Mouse (Mus musculus) liver, embryonic 14.5 days (tissue): Measurements from ENCODE around the gene Lzts2.

Experiments used
- CTCF ChIP-seq: IDR thresholded peaks from 2 replicates; pipeline ENCODE4 v1.5.1; 2016; ENCODE audit warnings: antibody characterized with exemption, low read depth, control low read depth
- EP300 ChIP-seq: IDR thresholded peaks from 2 replicates; pipeline ENCODE4 v1.6.1; 2016; ENCODE audit warnings: antibody characterized with exemption, low read depth

GRCm38 (mm10) chr19:45007425-45008191 is 6.6 kb upstream of the Lzts2 start:
- no peak for TF ChIP-seq CTCF
- TF ChIP-seq EP300: no peak
